Comparison of ENCODE assay signal across 25 mouse cellular contexts in genomic region chr19:54081716-54082165, GRCm38 (mm10).
"Had no signal": no experiment of that assay in that cellular context is flagged by ENCODE, and none has a peak within 500 bp of the region (broad histone marks: within the 10 kb centered on the region; RNA-seq: fewer than 3 reads in every experiment).

No protein-coding gene starts in this region.

- H3K36me3 ChIP-seq: embryonic facial prominence, embryonic 10.5 days; embryonic facial prominence, embryonic 12.5 days; embryonic facial prominence, embryonic 13.5 days; embryonic facial prominence, embryonic 15.5 days; forebrain, embryonic 10.5 days; forebrain, embryonic 12.5 days; forebrain, embryonic 15.5 days; heart, embryonic 10.5 days had no signal

- H3K9me3 ChIP-seq: embryonic facial prominence, embryonic 10.5 days; embryonic facial prominence, embryonic 12.5 days; embryonic facial prominence, embryonic 13.5 days; embryonic facial prominence, embryonic 15.5 days; forebrain, embryonic 10.5 days; forebrain, embryonic 12.5 days; forebrain, embryonic 13.5 days; forebrain, embryonic 15.5 days; heart, embryonic 10.5 days had no signal

- H3K4me1 ChIP-seq: embryonic facial prominence, embryonic 10.5 days; embryonic facial prominence, embryonic 12.5 days; embryonic facial prominence, embryonic 15.5 days; heart, embryonic 10.5 days had no signal

- H3K9ac ChIP-seq: embryonic facial prominence, embryonic 12.5 days; embryonic facial prominence, embryonic 13.5 days; embryonic facial prominence, embryonic 15.5 days; forebrain, embryonic 12.5 days; forebrain, embryonic 13.5 days; forebrain, embryonic 15.5 days; forebrain, postnatal 0 days had no signal

- H3K27ac ChIP-seq: embryonic facial prominence, embryonic 10.5 days; embryonic facial prominence, embryonic 12.5 days; embryonic facial prominence, embryonic 13.5 days; embryonic facial prominence, embryonic 15.5 days; forebrain, embryonic 10.5 days; forebrain, embryonic 12.5 days; forebrain, embryonic 13.5 days; forebrain, embryonic 15.5 days; gastrocnemius, adult 2 months; heart, adult 2 months; heart, embryonic 10.5 days had no signal

- ATAC-seq: forebrain, embryonic 13.5 days; forebrain, embryonic 14.5 days; forebrain, embryonic 15.5 days; forebrain, embryonic 16.5 days; forebrain, postnatal 0 days had no signal

- H3K4me3 ChIP-seq: embryonic facial prominence, embryonic 10.5 days; embryonic facial prominence, embryonic 12.5 days; embryonic facial prominence, embryonic 13.5 days; embryonic facial prominence, embryonic 15.5 days; erythroblast, embryonic 14.5 days; forebrain, embryonic 10.5 days; forebrain, embryonic 12.5 days; forebrain, embryonic 13.5 days; forebrain, embryonic 15.5 days; gastrocnemius, adult 2 months; heart, adult 2 months; heart, embryonic 10.5 days had no signal

- DNase-seq: cerebellum, postnatal 10 days; cerebellum, postnatal 14 days; cerebellum, postnatal 25 days; cerebellum, postnatal 36 days; embryo, embryonic 11 days; forebrain, postnatal 0 days; gastrocnemius, adult 2 months; gastrocnemius, postnatal 10 days; gastrocnemius, postnatal 14 days; gastrocnemius, postnatal 25 days; gastrocnemius, postnatal 36 days; heart, adult 18-20 months; heart, adult 2 months had no signal

- H3K27me3 ChIP-seq: embryonic facial prominence, embryonic 12.5 days; embryonic facial prominence, embryonic 13.5 days; embryonic facial prominence, embryonic 15.5 days; forebrain, embryonic 15.5 days had no signal
